Mouse (Mus musculus) megakaryocyte, adult 5-6 weeks (primary cell): ENCODE measurements around the gene Crispld2. TPM values are rescaled to one million over a fixed set of nuclear protein-coding genes. Genes with fewer than 3 reads are reported as not detected.

Experiments
- total RNA-seq, 2 experiments: library from RNA; stranded (forward) in 1 of 2; stranded (reverse) in 1 of 2; fragments of 153-499, 151-499 nt in 1 of 2; fragments of 221-1000, 200-1000 nt in 1 of 2; gene quantifications; 2 replicates each; pipeline versions ENCODE4 v1.2.3 to v1.2.4; 2015 to 2017

Gene Crispld2
- total RNA-seq, 2 experiments from 2014 or later: 6.4 to 7.8 TPM

Other genes starting within 250 kb of the Crispld2 start
- gene Tldc1, start 214.0 kb upstream of the Crispld2 start, total RNA-seq (2015): 2.2 and 2.6 TPM in 2 replicates
- 2.9 and 4.3 TPM in 2 replicates for gene Tldc1, start 214.0 kb upstream of the Crispld2 start, total RNA-seq (2017)
- gene Cotl1, start 151.9 kb upstream of the Crispld2 start, total RNA-seq (2015): 526 and 619 TPM in 2 replicates
- 490 and 532 TPM in 2 replicates for gene Cotl1, start 151.9 kb upstream of the Crispld2 start, total RNA-seq (2017)
- 2.7 and 5.5 TPM in 2 replicates for gene Klhl36, start 130.2 kb upstream of the Crispld2 start, total RNA-seq (2015)
- 8.5 and 9.2 TPM in 2 replicates for gene Klhl36, start 130.2 kb upstream of the Crispld2 start, total RNA-seq (2017)
- gene Usp10, start 82.1 kb upstream of the Crispld2 start, total RNA-seq (2015): 24.9 and 31.9 TPM in 2 replicates
- 13.3 and 20.1 TPM in 2 replicates for gene Usp10, start 82.1 kb upstream of the Crispld2 start, total RNA-seq (2017)
- 7.6 and 12.8 TPM in 2 replicates for gene Gm20388, start 81.6 kb upstream of the Crispld2 start, total RNA-seq (2015)
- 10.6 and 15.5 TPM in 2 replicates for gene Gm20388, start 81.6 kb upstream of the Crispld2 start, total RNA-seq (2017)
- 21.1 and 23.0 TPM in 2 replicates for gene Zdhhc7, start 109.0 kb downstream of the Crispld2 start, total RNA-seq (2015)
- gene Zdhhc7, start 109.0 kb downstream of the Crispld2 start, total RNA-seq (2017): 31.8 and 33.3 TPM in 2 replicates
- gene 6430548M08Rik, start 121.7 kb downstream of the Crispld2 start, total RNA-seq (2015): 61.4 and 76.5 TPM in 2 replicates
- 70.0 and 87.2 TPM in 2 replicates for gene 6430548M08Rik, start 121.7 kb downstream of the Crispld2 start, total RNA-seq (2017)
- gene Fam92b, start 185.0 kb downstream of the Crispld2 start, total RNA-seq (2015): not detected in 2 replicates
- gene Fam92b, start 185.0 kb downstream of the Crispld2 start, total RNA-seq (2017): not detected in 2 replicates
- 17.1 and 18.3 TPM in 2 replicates for gene Gse1, start 236.0 kb downstream of the Crispld2 start, total RNA-seq (2015)
- 6.1 and 11.4 TPM in 2 replicates for gene Gse1, start 236.0 kb downstream of the Crispld2 start, total RNA-seq (2017)